Mouse (Mus musculus) limb, embryonic 11.5 days (tissue): ENCODE results near the gene 4933427D14Rik. TPM values are rescaled to one million over a fixed set of nuclear protein-coding genes. Genes with fewer than 3 reads are reported as not detected.
"Not testable (repeated sequence)": the region's sequence is repeated elsewhere in the genome, so short reads cannot be mapped to it uniquely, and the experiment has no call there.

Source experiments
- ATAC-seq: fragments of 200-750 bp; cut with Nextera tagmentation; 2 replicates; pipeline ENCODE4 v1.8.0; 2017; ENCODE audit warnings: low read depth; ENCODE audit not compliant: insufficient number of reproducible peaks, low FRiP score, low TSS enrichment
- DNase-seq: peaks from one replicate; pipeline ENCODE4 v3.0.0-alpha.2; 2015; ENCODE audit warnings: low spot score
- H3K27ac ChIP-seq: fragments of 300-500 bp; sonication (generic); replicated peaks from 2 replicates; pipeline ENCODE4 v1.5.1; 2014; ENCODE audit warnings: low read depth, mild to moderate bottlenecking, low read length
- H3K27me3 ChIP-seq: fragments of 300-500 bp; sonication (generic); 2 replicates; pipeline ENCODE4 v1.6.1; 2014; ENCODE audit warnings: mild to moderate bottlenecking, low read length, mixed read lengths; ENCODE audit not compliant: control insufficient read depth, insufficient read depth
- H3K36me3 ChIP-seq: fragments of 300-500 bp; sonication (generic); 2 replicates; pipeline ENCODE4 v1.6.1; 2014; ENCODE audit warnings: mild to moderate bottlenecking, low read length, moderate library complexity, mixed read lengths; ENCODE audit not compliant: control insufficient read depth, insufficient read depth
- H3K4me1 ChIP-seq: fragments of 300-500 bp; sonication (generic); 2 replicates; pipeline ENCODE4 v1.6.1; 2014; ENCODE audit warnings: low read length, mixed read lengths; ENCODE audit not compliant: control insufficient read depth, insufficient read depth
- H3K4me2 ChIP-seq: fragments of 300-500 bp; sonication (generic); 2 replicates; pipeline ENCODE4 v1.6.1; 2014; ENCODE audit warnings: low read depth, mild to moderate bottlenecking, moderate library complexity; ENCODE audit not compliant: severe bottlenecking
- H3K4me3 ChIP-seq: fragments of 300-500 bp; sonication (generic); 2 replicates; pipeline ENCODE4 v1.5.1; 2014; ENCODE audit warnings: low read depth, low read length
- H3K9ac ChIP-seq: fragments of 300-500 bp; sonication (generic); 2 replicates; pipeline ENCODE4 v1.6.1; 2014; ENCODE audit warnings: mild to moderate bottlenecking, low read length
- H3K9me3 ChIP-seq: fragments of 300-500 bp; sonication (generic); 2 replicates; pipeline ENCODE4 v1.6.1; 2016; ENCODE audit warnings: low read length; ENCODE audit not compliant: control insufficient read depth
- WGBS: fragments of 180-500 bp; shearing (Covaris S2); extraction: QIAGEN DNeasy Blood & Tissue Kit; methylation state at CpG from one replicate; pipeline ENCODE4 v1.1.7; 2014; 5-methylcytosine and 5-hydroxymethylcytosine counted together
- polyA plus RNA-seq: library from polyadenylated mRNA; unstranded; fragments of >200 nt; fragmentation: Nextera tagmentation; extraction: Ambion mirVana; gene quantifications from 2 replicates; pipeline ENCODE4 v1.2.1, GENCODE M21; 2014

The 4933427D14Rik gene
- polyA plus RNA-seq, 1 experiment from 2014 or later: 11.0 TPM

DNA sequence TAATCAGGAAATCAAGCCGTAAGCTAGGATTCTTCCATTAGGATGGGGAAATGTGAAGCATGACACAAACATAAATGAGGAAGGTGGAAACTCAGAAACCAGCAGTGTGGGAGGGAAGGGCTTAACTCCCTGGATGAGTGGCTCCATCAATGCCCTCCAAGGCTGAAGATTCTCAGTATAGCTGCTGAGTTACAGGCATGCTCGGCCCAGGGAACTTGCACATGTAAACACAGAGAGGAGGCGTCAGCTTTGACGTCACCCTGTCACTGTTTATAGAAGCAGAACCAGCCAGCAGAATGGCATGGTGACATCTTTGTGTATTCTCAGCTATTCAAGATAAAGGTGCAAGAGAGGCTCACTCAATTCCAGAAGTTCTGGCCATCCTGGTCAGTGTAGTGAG, 23.0 kb downstream of the 4933427D14Rik start:
- Histone ChIP-seq H3K36me3 (peaks cover 6% of the 10 kb centered on the region; the same call in 1 of the 2 replicates), H3K4me2 (no peak overlapping the region), H3K4me3 (no peak overlapping the region), H3K9me3 (no peaks in the 10 kb centered on the region), H3K27ac (no peak overlapping the region), H3K4me1 (no peaks in the 10 kb centered on the region), H3K27me3 (no peaks in the 10 kb centered on the region), H3K9ac (no peak overlapping the region)
- WGBS: 85% methylated on average over 4 of the region's 4 CpGs
- no peak for ATAC-seq
- DNase-seq: no peak

DNA sequence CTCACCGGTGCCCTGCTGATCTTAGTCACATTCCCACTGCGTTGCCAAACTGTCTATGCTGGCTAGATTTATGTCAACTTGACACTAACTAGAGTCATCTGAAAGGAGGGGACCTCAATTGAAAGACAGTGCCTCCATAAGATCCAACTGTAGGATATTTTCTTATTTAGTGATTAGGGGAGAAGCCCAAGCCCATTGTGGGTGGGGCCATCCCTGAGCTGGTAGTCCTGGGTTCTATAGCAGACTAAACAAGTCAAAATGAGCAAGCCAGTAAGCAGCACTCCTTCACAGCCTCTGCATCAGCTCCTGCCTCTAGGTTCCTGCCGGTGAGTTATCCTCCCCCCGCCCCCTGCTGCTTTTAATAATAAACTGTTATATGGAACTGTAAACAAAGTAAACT, 26.1 kb downstream of the 4933427D14Rik start:
- 95% methylated on average over 4 of the region's 4 CpGs for WGBS
- no peaks in the 10 kb centered on the region for H3K27me3 ChIP-seq
- no peak overlapping the region for H3K4me3 ChIP-seq
- DNase-seq (no peak), ATAC-seq (no peak)
- no peak overlapping the region for H3K27ac ChIP-seq
- H3K36me3 ChIP-seq: peaks cover 3% of the 10 kb centered on the region; the same call in 1 of the 2 replicates
- H3K4me1 ChIP-seq: no peaks in the 10 kb centered on the region
- no peak overlapping the region for H3K9ac ChIP-seq
- H3K9me3 ChIP-seq: no peaks in the 10 kb centered on the region
- no peak overlapping the region for H3K4me2 ChIP-seq

DNA sequence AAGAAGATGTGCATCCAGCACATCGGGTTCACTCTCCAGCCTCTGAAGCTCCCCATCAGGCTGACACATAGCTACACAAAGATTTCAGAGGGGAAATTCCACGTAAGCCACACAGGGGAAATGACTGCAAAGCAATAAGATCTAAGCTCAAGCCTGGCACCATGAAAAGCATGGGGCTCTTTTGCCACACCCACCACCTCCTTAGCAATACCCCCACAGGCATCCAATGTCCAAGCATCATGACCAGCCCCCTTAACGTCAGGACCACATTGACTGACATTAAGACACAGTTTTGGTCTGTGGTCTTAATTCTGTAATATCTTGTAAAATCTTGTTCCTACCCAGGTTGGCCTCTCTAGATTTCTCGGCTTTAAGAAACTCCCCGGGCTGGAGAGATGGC, 26.7 kb downstream of the 4933427D14Rik start:
- H3K36me3 ChIP-seq: no peaks in the 10 kb centered on the region; the same call in 1 of the 2 replicates
- WGBS: 90% methylated on average over 5 of the region's 5 CpGs

DNA sequence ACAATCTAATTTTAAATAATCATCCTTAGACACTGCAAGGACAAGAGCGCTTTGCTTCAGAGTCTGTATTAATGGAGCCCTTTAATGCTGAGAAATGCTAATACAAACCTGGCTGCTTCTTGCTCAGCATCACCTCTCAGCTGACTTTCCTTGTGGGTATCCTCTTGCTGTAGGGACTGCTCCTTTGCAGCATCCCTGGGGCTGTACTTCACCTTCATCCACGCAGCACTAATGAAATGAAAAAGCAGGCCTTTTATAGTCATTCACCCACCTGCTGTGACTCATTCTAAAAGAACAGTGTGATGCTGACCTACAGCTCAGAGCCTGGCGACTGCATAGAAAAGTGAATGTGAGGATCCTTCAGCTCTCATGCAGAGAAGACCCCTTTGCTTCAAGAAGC, 30.7 kb downstream of the 4933427D14Rik start:
- H3K27me3 ChIP-seq: no peaks in the 10 kb centered on the region
- H3K27ac ChIP-seq: no peak overlapping the region
- 62% methylated on average over 3 of the region's 3 CpGs for WGBS
- H3K9ac ChIP-seq: no peak overlapping the region
- no peaks in the 10 kb centered on the region for H3K4me1 ChIP-seq
- H3K4me2 ChIP-seq: no peak overlapping the region
- no peak for ATAC-seq
- DNase-seq: no peak
- H3K4me3 ChIP-seq: no peak overlapping the region
- H3K9me3 ChIP-seq: no peaks in the 10 kb centered on the region
- H3K36me3 ChIP-seq: peaks cover 3% of the 10 kb centered on the region

More for the DNA sequence above, 26.7 kb downstream of the 4933427D14Rik start:
- no peak overlapping the region for H3K27ac ChIP-seq
- no peak overlapping the region for H3K4me2 ChIP-seq
- DNase-seq: no peak
- no peak overlapping the region for H3K9ac ChIP-seq
- no peak for ATAC-seq
- H3K4me1 ChIP-seq: no peaks in the 10 kb centered on the region
- no peaks in the 10 kb centered on the region for H3K27me3 ChIP-seq
- H3K4me3 ChIP-seq: no peak overlapping the region
- H3K9me3 ChIP-seq: no peaks in the 10 kb centered on the region

DNA sequence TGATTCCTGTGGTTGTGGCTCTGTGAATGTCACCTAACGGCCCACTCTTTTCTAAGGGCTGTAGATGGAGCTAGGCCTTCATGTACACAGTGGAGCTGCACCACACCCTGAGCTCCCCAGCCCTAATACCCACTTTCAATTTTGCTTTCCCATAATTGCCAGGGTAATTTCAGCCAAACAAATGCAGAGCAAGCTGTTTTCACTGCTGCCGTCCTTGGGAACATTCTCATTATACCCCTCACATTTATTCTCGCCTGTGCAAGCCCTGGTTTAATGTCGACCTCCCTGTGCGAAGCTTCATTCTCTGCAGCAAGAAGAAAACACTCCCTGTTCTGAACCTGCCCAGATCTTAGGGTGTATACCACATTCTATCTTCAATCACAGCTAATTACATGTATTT, 31.3 kb downstream of the 4933427D14Rik start:
- Histone ChIP-seq H3K9me3 (no peaks in the 10 kb centered on the region), H3K4me3 (no peak overlapping the region), H3K9ac (no peak overlapping the region), H3K36me3 (peaks cover 3% of the 10 kb centered on the region), H3K4me1 (no peaks in the 10 kb centered on the region), H3K27ac (no peak overlapping the region), H3K4me2 (no peak overlapping the region), H3K27me3 (no peaks in the 10 kb centered on the region)
- no peak for ATAC-seq
- 84% methylated on average over 5 of the region's 5 CpGs for WGBS
- DNase-seq: no peak

DNA sequence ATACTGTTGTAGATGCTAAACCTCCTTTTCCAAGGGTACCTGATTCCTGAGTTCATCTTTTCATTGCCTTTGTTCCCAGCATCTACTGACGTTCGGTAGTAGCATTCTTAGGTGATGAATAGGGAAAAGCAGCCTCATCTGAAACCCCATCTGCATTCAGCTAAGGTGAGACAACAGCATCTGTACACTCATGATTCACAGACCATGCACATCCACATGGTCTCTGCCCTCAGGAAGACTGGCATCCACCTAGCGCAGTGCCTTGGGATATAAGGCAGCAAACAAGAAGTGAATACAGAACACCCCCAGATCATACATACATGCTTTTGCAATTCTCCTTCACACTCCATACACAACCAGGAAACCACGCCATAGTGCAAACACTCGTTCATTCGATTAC, 32.5 kb downstream of the 4933427D14Rik start:
- Histone ChIP-seq H3K9me3 (no peaks in the 10 kb centered on the region), H3K9ac (no peak overlapping the region), H3K4me3 (no peak overlapping the region), H3K27ac (no peak overlapping the region), H3K4me2 (no peak overlapping the region), H3K36me3 (peaks cover 3% of the 10 kb centered on the region), H3K27me3 (no peaks in the 10 kb centered on the region), H3K4me1 (no peaks in the 10 kb centered on the region)
- ATAC-seq (no peak), DNase-seq (no peak)
- 95% methylated on average over 6 of the region's 6 CpGs for WGBS

DNA sequence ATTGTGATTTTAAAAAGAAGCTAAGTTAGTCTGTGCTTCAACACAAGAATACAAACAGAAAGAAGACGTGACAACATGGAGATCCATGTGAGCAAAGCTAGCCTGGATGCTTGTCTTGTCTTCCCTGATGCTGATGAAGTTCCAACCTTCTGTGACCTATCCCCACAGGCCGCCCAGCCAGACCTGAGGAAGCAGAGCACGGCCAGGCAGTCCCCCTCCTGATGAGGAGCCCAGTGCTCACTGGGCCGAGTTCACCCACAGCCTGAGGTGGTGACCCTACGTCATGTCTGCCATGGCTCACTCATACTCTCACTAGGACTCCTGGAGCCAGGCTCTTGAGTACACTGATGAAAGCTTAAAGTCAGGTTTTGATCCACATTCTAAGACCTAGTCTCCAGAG, 33.8 kb downstream of the 4933427D14Rik start:
- Histone ChIP-seq H3K36me3 (peaks cover 3% of the 10 kb centered on the region), H3K9ac (no peak overlapping the region), H3K27me3 (no peaks in the 10 kb centered on the region), H3K27ac (no peak overlapping the region), H3K9me3 (no peaks in the 10 kb centered on the region), H3K4me2 (no peak overlapping the region), H3K4me1 (no peaks in the 10 kb centered on the region), H3K4me3 (no peak overlapping the region)
- no peak for ATAC-seq
- no peak for DNase-seq
- 84% methylated on average over 5 of the region's 5 CpGs for WGBS

DNA sequence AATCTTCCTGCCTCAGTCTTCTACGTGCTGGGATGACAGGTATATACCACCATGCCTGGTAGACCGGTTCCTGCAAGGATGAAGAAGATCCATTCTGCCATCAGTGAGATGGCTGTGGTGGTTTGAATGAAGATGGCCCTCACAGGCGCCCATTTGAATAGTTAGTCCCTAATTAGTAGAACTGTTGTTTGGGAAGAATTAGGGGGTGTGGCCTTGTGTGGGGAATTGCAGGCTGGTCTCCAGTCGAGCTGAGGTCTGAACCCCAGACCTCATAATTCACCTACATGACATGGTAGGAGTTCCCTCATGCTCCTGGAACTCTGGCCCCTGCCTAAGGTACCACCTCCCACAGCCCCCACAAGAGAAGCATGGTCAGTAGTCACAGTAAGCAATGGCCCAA, 35.4 kb downstream of the 4933427D14Rik start:
- 62% methylated on average over 4 of the region's 4 CpGs for WGBS
- H3K27ac ChIP-seq, H3K9ac ChIP-seq, H3K4me2 ChIP-seq, H3K9me3 ChIP-seq, H3K27me3 ChIP-seq, H3K4me3 ChIP-seq, H3K4me1 ChIP-seq, DNase-seq, H3K36me3 ChIP-seq, ATAC-seq: not testable (repeated sequence)

DNA sequence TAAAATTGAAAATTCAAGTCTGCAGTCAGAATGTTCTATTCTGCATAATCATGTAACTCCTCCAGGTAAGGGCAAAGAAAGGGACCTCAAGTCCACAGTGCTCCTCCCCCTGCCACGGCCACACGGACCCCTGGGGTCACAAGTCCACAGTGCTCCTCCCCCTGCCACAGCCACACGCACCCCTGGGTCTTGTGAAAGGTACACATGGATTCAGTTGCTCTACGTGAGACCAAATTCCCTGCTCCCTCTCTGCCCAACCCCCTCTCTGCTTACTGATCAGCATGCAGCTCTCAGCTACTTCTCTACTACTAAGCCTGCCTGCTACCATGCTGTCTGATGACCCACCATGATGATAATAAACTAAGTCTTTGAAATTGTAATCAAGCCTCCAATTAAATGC, 37.4 kb downstream of the 4933427D14Rik start:
- no peak overlapping the region for H3K4me3 ChIP-seq
- no peak overlapping the region for H3K27ac ChIP-seq
- no peak overlapping the region for H3K9ac ChIP-seq
- peaks cover 7% of the 10 kb centered on the region for H3K36me3 ChIP-seq
- no peaks in the 10 kb centered on the region for H3K27me3 ChIP-seq
- DNase-seq: no peak
- H3K4me2 ChIP-seq: no peak overlapping the region
- no peaks in the 10 kb centered on the region for H3K9me3 ChIP-seq
- no peak for ATAC-seq
- no peaks in the 10 kb centered on the region for H3K4me1 ChIP-seq
- 86% methylated on average over 4 of the region's 4 CpGs for WGBS
